Mouse (Mus musculus): ENCODE measurements around the gene Cep68. TPM values are rescaled to one million over a fixed set of nuclear protein-coding genes. Genes with fewer than 3 reads are reported as not detected.

Gene Cep68
- total and polyA plus RNA-seq, 2 experiments from 2014 or later = 26.1 to 43.9 TPM

- Histone ChIP-seq H3K9ac (no peak overlapping the region), H3K9me3 (ENCODE audit: low read length) (no peaks in the 10 kb centered on the region), H3K4me2 (ENCODE audit: low read depth) (no peak overlapping the region), H3K4me3 (ENCODE audit: low read depth, low read length) (no peak overlapping the region), H3K27me3 (ENCODE audit: insufficient read depth, low read length) (no peaks in the 10 kb centered on the region), H3K36me3 (ENCODE audit: insufficient read depth) (no peaks in the 10 kb centered on the region), H3K27ac (ENCODE audit: low read depth, low read length) (no peak overlapping the region), H3K4me1 (ENCODE audit: insufficient read depth) (no peaks in the 10 kb centered on the region)
- ATAC-seq = no peak
- no peak for DNase-seq
- 85% methylated on average over 6 of the region's 6 CpGs for WGBS
- no peak for TF ChIP-seq CTCF (IDR thresholded peaks at IDR 0.05; ENCODE audit: low read depth)
These were observed 62.0 kb downstream of the Cep68 start for GRCm38 (mm10) chr11:20187271-20187670.

Other genes with a start within 250 kb of the Cep68 start
- gene Actr2, start 136.5 kb downstream of the Cep68 start, total RNA-seq (2014; rRNA removed) = 70.9 and 79.5 TPM in 2 replicates
- gene Actr2, start 136.5 kb downstream of the Cep68 start, polyA plus RNA-seq (2015; fragmentation: Nextera tagmentation; extraction: Ambion mirVana) = 158 and 179 TPM in 2 replicates
- gene Rab1a, start 48.0 kb downstream of the Cep68 start, total RNA-seq (2014; rRNA removed) = 105 and 108 TPM in 2 replicates
- gene Rab1a, start 48.0 kb downstream of the Cep68 start, polyA plus RNA-seq (2015; fragmentation: Nextera tagmentation; extraction: Ambion mirVana) = 267 and 312 TPM in 2 replicates
- gene Slc1a4, start 83.3 kb upstream of the Cep68 start, total RNA-seq (2014; rRNA removed) = 123 and 164 TPM in 2 replicates
- gene Slc1a4, start 83.3 kb upstream of the Cep68 start, polyA plus RNA-seq (2015; fragmentation: Nextera tagmentation; extraction: Ambion mirVana) = 57.4 and 70.1 TPM in 2 replicates

All from forebrain, postnatal 0 days (tissue).